Mouse (Mus musculus): ENCODE measurements around the gene Mvk.

Mvk gene

GRCm38 (mm10) chr5:114443566-114444367 lies at the start of gene Mvk, which contains the start of gene Mmab:
Gene Mvk (plus strand): TSS chr5:114444269.
Gene Mmab (minus strand): TSS chr5:114444060.
- peak; percentile 97 for DNase-seq (ENCODE audit: extremely low read depth, insufficient read length, low spot score)

GRCm38 (mm10) chr5:114406592-114406991 lies 37.5 kb upstream of the Mvk start:
- no peak for DNase-seq (ENCODE audit: extremely low read depth, insufficient read length, low spot score)

- no peak for DNase-seq (ENCODE audit: extremely low read depth, insufficient read length, low spot score)
Observed at GRCm38 (mm10) chr5:114407269-114407668, 36.8 kb upstream of the Mvk start.

- peak; percentile 28 for DNase-seq (ENCODE audit: extremely low read depth, insufficient read length, low spot score)
Observed at GRCm38 (mm10) chr5:114407810-114408209, 36.3 kb upstream of the Mvk start.

GRCm38 (mm10) chr5:114408846-114409245 lies 35.2 kb upstream of the Mvk start:
- no peak for DNase-seq (ENCODE audit: extremely low read depth, insufficient read length, low spot score)

GRCm38 (mm10) chr5:114410429-114410828 lies 33.6 kb upstream of the Mvk start:
- no peak for DNase-seq (ENCODE audit: extremely low read depth, insufficient read length, low spot score)

GRCm38 (mm10) chr5:114412361-114412998 lies 31.6 kb upstream of the Mvk start:
- DNase-seq (ENCODE audit: extremely low read depth, insufficient read length, low spot score), result no peak

GRCm38 (mm10) chr5:114413067-114413735 lies 30.9 kb upstream of the Mvk start:
- no peak for DNase-seq (ENCODE audit: extremely low read depth, insufficient read length, low spot score)

- no peak for DNase-seq (ENCODE audit: extremely low read depth, insufficient read length, low spot score)
Observed at GRCm38 (mm10) chr5:114415606-114416005, 28.5 kb upstream of the Mvk start.

- no peak for DNase-seq (ENCODE audit: extremely low read depth, insufficient read length, low spot score)
Observed at GRCm38 (mm10) chr5:114416855-114417254, 27.2 kb upstream of the Mvk start.

GRCm38 (mm10) chr5:114418541-114418940 lies 25.5 kb upstream of the Mvk start:
- DNase-seq (ENCODE audit: extremely low read depth, insufficient read length, low spot score), result no peak

- DNase-seq (ENCODE audit: extremely low read depth, insufficient read length, low spot score), result no peak
Observed at GRCm38 (mm10) chr5:114421561-114422298, 22.3 kb upstream of the Mvk start.

GRCm38 (mm10) chr5:114422591-114422990 lies 21.5 kb upstream of the Mvk start:
- DNase-seq (ENCODE audit: extremely low read depth, insufficient read length, low spot score), result no peak

GRCm38 (mm10) chr5:114423961-114424360 lies 20.1 kb upstream of the Mvk start:
- no peak for DNase-seq (ENCODE audit: extremely low read depth, insufficient read length, low spot score)

- DNase-seq (ENCODE audit: extremely low read depth, insufficient read length, low spot score), result no peak
Observed at GRCm38 (mm10) chr5:114426732-114427131, 17.3 kb upstream of the Mvk start.

- no peak for DNase-seq (ENCODE audit: extremely low read depth, insufficient read length, low spot score)
Observed at GRCm38 (mm10) chr5:114428621-114429020, 15.4 kb upstream of the Mvk start.

- DNase-seq (ENCODE audit: extremely low read depth, insufficient read length, low spot score), result no peak
Observed at GRCm38 (mm10) chr5:114429781-114430180, 14.3 kb upstream of the Mvk start.

GRCm38 (mm10) chr5:114434359-114434758 lies 9.7 kb upstream of the Mvk start:
- DNase-seq (ENCODE audit: extremely low read depth, insufficient read length, low spot score), result no peak

GRCm38 (mm10) chr5:114435588-114435987 lies 8.5 kb upstream of the Mvk start:
- DNase-seq (ENCODE audit: extremely low read depth, insufficient read length, low spot score), result no peak

- DNase-seq (ENCODE audit: extremely low read depth, insufficient read length, low spot score), result no peak
Observed at GRCm38 (mm10) chr5:114444368-114444692, 261 bp downstream of the Mvk start.

GRCm38 (mm10) chr5:114449011-114449410 lies 4.9 kb downstream of the Mvk start:
- DNase-seq (ENCODE audit: extremely low read depth, insufficient read length, low spot score), result no peak

All from 3134 (cell line).